Mouse (Mus musculus) kidney, embryonic 16.5 days (tissue): ENCODE data around the gene Rusc2. TPM values are rescaled to one million over a fixed set of nuclear protein-coding genes. Genes with fewer than 3 reads are reported as not detected.

ENCODE experiments used
- ATAC-seq: fragments of 200-750 bp; cut with Nextera tagmentation; 2 replicates; pipeline ENCODE4 v1.8.0; 2017; ENCODE audit warnings: moderate TSS enrichment; ENCODE audit not compliant: low FRiP score, low TSS enrichment
- H3K27ac ChIP-seq: fragments of 300-500 bp; sonication (generic); 2 replicates; pipeline ENCODE4 v1.5.1; 2014; ENCODE audit warnings: low read length
- H3K27me3 ChIP-seq: fragments of 300-500 bp; sonication (generic); 2 replicates; pipeline ENCODE4 v1.6.1; 2014; ENCODE audit warnings: low read length, control low read depth, mixed read lengths; ENCODE audit not compliant: insufficient read depth
- H3K36me3 ChIP-seq: fragments of 300-500 bp; sonication (generic); 2 replicates; pipeline ENCODE4 v1.6.1; 2014; ENCODE audit warnings: low read length, control low read depth, mixed read lengths; ENCODE audit not compliant: insufficient read depth
- H3K4me1 ChIP-seq: fragments of 300-500 bp; sonication (generic); 2 replicates; pipeline ENCODE4 v1.6.1; 2014; ENCODE audit warnings: low read length, control low read depth, mixed read lengths; ENCODE audit not compliant: insufficient read depth
- H3K4me2 ChIP-seq: fragments of 300-500 bp; sonication (generic); replicated peaks from 2 replicates; pipeline ENCODE4 v1.6.1; 2014; ENCODE audit warnings: low read depth, low read length
- H3K4me3 ChIP-seq: fragments of 300-500 bp; sonication (generic); 2 replicates; pipeline ENCODE4 v1.5.1; 2014; ENCODE audit warnings: mild to moderate bottlenecking, low read length
- H3K9ac ChIP-seq: fragments of 300-500 bp; sonication (generic); replicated peaks from 2 replicates; pipeline ENCODE4 v1.6.1; 2014; ENCODE audit warnings: low read length
- H3K9me3 ChIP-seq: fragments of 300-500 bp; sonication (generic); 2 replicates; pipeline ENCODE4 v1.6.1; 2016; ENCODE audit warnings: low read length, control low read depth
- WGBS: fragments of 180-500 bp; shearing (Covaris S2); extraction: QIAGEN DNeasy Blood & Tissue Kit; methylation state at CpG from one replicate; pipeline ENCODE4 v1.1.7; 2014; 5-methylcytosine and 5-hydroxymethylcytosine counted together
- polyA plus RNA-seq: library from polyadenylated mRNA; unstranded; fragments of >200 nt; fragmentation: Nextera tagmentation; extraction: Ambion mirVana; gene quantifications from 2 replicates; pipeline ENCODE4 v1.2.1, GENCODE M21; 2015

Gene Rusc2
- polyA plus RNA-seq, 1 experiment from 2014 or later: 10.3 TPM

- Histone ChIP-seq H3K4me2 (no peak overlapping the region), H3K9ac (no peak overlapping the region), H3K9me3 (no peaks in the 10 kb centered on the region), H3K4me1 (peaks cover 47% of the 10 kb centered on the region), H3K36me3 (no peaks in the 10 kb centered on the region), H3K27ac (no peak overlapping the region; the same call in 1 of the 2 replicates), H3K4me3 (no peak overlapping the region), H3K27me3 (no peaks in the 10 kb centered on the region)
- 71% methylated on average over 9 of the region's 9 CpGs for WGBS
- ATAC-seq: no peak
Observed at GRCm38 (mm10) chr4:43395836-43396235, 14.1 kb downstream of the Rusc2 start.

GRCm38 (mm10) chr4:43396381-43396780 lies 14.6 kb downstream of the Rusc2 start:
- Histone ChIP-seq H3K9me3 (no peaks in the 10 kb centered on the region), H3K27ac (no peak overlapping the region), H3K4me2 (no peak overlapping the region), H3K9ac (no peak overlapping the region), H3K4me3 (no peak overlapping the region), H3K27me3 (no peaks in the 10 kb centered on the region), H3K36me3 (no peaks in the 10 kb centered on the region), H3K4me1 (peaks cover 50% of the 10 kb centered on the region)
- no peak for ATAC-seq
- WGBS: 85% methylated on average over 5 of the region's 5 CpGs

- ATAC-seq: no peak
- Histone ChIP-seq H3K27me3 (no peaks in the 10 kb centered on the region), H3K4me2 (no peak overlapping the region), H3K9me3 (no peaks in the 10 kb centered on the region), H3K4me3 (no peak overlapping the region), H3K4me1 (peaks cover 53% of the 10 kb centered on the region), H3K9ac (no peak overlapping the region), H3K27ac (no peak overlapping the region), H3K36me3 (no peaks in the 10 kb centered on the region)
- WGBS: 68% methylated on average over 4 of the region's 4 CpGs
Observed at GRCm38 (mm10) chr4:43398014-43398413, 16.2 kb downstream of the Rusc2 start.

- Histone ChIP-seq H3K4me2 (no peak overlapping the region), H3K27me3 (no peaks in the 10 kb centered on the region), H3K27ac (peak overlapping the region; percentile 52), H3K36me3 (no peaks in the 10 kb centered on the region), H3K4me3 (no peak overlapping the region), H3K9me3 (no peaks in the 10 kb centered on the region), H3K4me1 (peaks cover 52% of the 10 kb centered on the region), H3K9ac (no peak overlapping the region)
- no peak for ATAC-seq
- WGBS: 48% methylated on average over 17 of the region's 17 CpGs
Observed at GRCm38 (mm10) chr4:43398829-43399331, 17.1 kb downstream of the Rusc2 start.

GRCm38 (mm10) chr4:43399391-43400131 lies 17.8 kb downstream of the Rusc2 start:
- no peak overlapping the region for H3K9ac ChIP-seq
- no peaks in the 10 kb centered on the region for H3K36me3 ChIP-seq
- no peaks in the 10 kb centered on the region for H3K9me3 ChIP-seq
- WGBS: 71% methylated on average over 31 of the region's 31 CpGs
- H3K4me2 ChIP-seq: no peak overlapping the region
- no peak for ATAC-seq
- H3K27ac ChIP-seq: peak overlapping the region; percentile 52
- peaks cover 46% of the 10 kb centered on the region for H3K4me1 ChIP-seq
- no peak overlapping the region for H3K4me3 ChIP-seq
- no peaks in the 10 kb centered on the region for H3K27me3 ChIP-seq

- H3K27me3 ChIP-seq: no peaks in the 10 kb centered on the region
- no peak overlapping the region for H3K4me3 ChIP-seq
- 0 out of 2 replicates have a peak overlapping the region, but pooled peaks have one; percentile 1 for H3K4me2 ChIP-seq
- H3K36me3 ChIP-seq: no peaks in the 10 kb centered on the region
- ATAC-seq: peak; percentile 87
- H3K9me3 ChIP-seq: no peaks in the 10 kb centered on the region
- H3K9ac ChIP-seq: peak overlapping the region; percentile 3; the same call in 1 of the 2 replicates
- H3K27ac ChIP-seq: peak overlapping the region; percentile 43
- WGBS: 18% methylated on average over 10 of the region's 10 CpGs
- H3K4me1 ChIP-seq: peaks cover 49% of the 10 kb centered on the region
Observed at GRCm38 (mm10) chr4:43400976-43401375, 19.2 kb downstream of the Rusc2 start.

- H3K9me3 ChIP-seq: no peaks in the 10 kb centered on the region
- ATAC-seq: no peak
- H3K4me3 ChIP-seq: no peak overlapping the region
- peaks cover 51% of the 10 kb centered on the region for H3K4me1 ChIP-seq
- H3K27ac ChIP-seq: peak overlapping the region; percentile 43; the same call in 1 of the 2 replicates
- H3K4me2 ChIP-seq: peak overlapping the region; percentile 1; the same call in 1 of the 2 replicates
- H3K9ac ChIP-seq: peak overlapping the region; percentile 3; the same call in 1 of the 2 replicates
- WGBS: 77% methylated on average over 10 of the region's 10 CpGs
- H3K27me3 ChIP-seq: no peaks in the 10 kb centered on the region
- no peaks in the 10 kb centered on the region for H3K36me3 ChIP-seq
Observed at GRCm38 (mm10) chr4:43401486-43401885, 19.7 kb downstream of the Rusc2 start.

GRCm38 (mm10) chr4:43402212-43402611 lies 20.4 kb downstream of the Rusc2 start:
- Histone ChIP-seq H3K4me3 (no peak overlapping the region), H3K36me3 (no peaks in the 10 kb centered on the region), H3K27me3 (no peaks in the 10 kb centered on the region), H3K27ac (no peak overlapping the region), H3K4me1 (peaks cover 59% of the 10 kb centered on the region), H3K9ac (no peak overlapping the region), H3K4me2 (no peak overlapping the region), H3K9me3 (no peaks in the 10 kb centered on the region)
- 56% methylated on average over 9 of the region's 9 CpGs for WGBS
- no peak for ATAC-seq

- H3K4me2 ChIP-seq: no peak overlapping the region
- H3K27ac ChIP-seq: no peak overlapping the region
- H3K27me3 ChIP-seq: no peaks in the 10 kb centered on the region
- H3K36me3 ChIP-seq: no peaks in the 10 kb centered on the region
- H3K4me3 ChIP-seq: no peak overlapping the region
- no peak for ATAC-seq
- H3K9me3 ChIP-seq: no peaks in the 10 kb centered on the region
- 90% methylated on average over 10 of the region's 10 CpGs for WGBS
- H3K4me1 ChIP-seq: peaks cover 56% of the 10 kb centered on the region
- no peak overlapping the region for H3K9ac ChIP-seq
Observed at GRCm38 (mm10) chr4:43404697-43405096, 22.9 kb downstream of the Rusc2 start.
